Mouse (Mus musculus) adrenal gland, adult 10 weeks (tissue): ENCODE measurements around the gene Angel2. TPM values are rescaled to one million over a fixed set of nuclear protein-coding genes. Genes with fewer than 3 reads are reported as not detected.

Experiments
- polyA plus RNA-seq: library from polyadenylated mRNA; stranded (reverse); fragments of 350-450 nt; fragmentation: Illumina TruSeq; extraction: RNeasy Lipid Tissue Mini Kit (QIAGEN cat#74804); gene quantifications from one replicate; pipeline ENCODE4 v1.2.3, GENCODE M21; 2014; ENCODE audit warnings: low read depth, low replicate concordance

Gene Angel2
- polyA plus RNA-seq, result 52.3 TPM

DNA sequence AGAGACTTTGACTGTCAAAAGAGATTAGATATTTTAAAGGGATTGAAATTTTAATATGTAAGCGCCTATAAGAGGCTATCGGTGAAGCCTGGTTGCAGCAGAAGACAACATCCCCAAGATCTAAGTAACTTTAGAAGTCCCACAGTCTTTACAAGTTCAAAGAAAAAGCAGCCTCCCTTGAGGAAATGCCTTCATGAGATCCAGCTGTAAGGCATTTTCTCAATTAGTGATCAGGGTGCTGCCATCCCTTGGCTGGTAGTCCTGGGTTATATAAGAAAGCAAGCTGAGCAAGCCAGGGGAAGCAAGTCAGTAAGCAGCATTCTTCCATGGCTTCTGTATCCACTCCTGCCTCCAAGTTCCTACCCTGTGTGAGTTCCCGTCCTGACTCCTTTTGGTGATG, at the start of gene Angel2:
Angel2 (plus strand) TSS at position 301 of the 400 bp plus-strand sequence.

DNA sequence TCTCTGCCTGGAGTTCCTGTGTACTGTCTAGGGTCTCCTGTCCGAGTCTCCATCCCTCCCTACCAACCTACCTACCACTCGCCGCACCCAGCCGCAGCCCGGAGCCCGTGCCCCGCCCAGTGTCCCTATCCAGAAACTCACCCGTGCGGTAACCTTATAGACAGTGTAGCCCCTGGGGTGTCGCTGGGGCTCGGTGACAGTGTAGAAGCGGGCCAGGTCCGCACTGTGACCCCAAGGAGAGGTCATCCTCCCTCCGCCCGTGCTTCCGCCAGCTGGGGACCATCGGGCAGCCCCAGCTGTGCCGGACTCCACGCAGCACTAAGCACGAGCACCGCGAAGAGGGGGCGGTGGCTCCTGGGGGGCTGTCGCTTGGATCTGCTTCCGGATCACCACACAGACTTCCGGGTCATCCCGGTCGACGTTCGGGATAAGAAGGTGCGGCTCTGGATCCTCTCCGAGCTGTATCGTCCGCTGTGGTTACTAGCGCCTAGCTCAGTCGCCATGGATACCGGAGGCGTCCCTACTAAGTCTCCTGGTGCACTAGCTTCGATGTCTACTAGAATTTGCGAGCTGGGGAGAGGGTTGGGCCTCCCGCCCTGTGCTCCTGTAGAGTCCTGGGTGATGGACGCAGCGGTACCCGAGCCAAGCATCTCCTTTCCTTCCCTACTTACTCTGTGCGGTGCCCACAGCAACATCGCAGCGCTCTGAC, 13.3 kb upstream of the Angel2 start, which contains the start of gene Rps6kc1:
Rps6kc1 (minus strand) TSS at position 356 of the 709 bp plus-strand sequence.

DNA sequence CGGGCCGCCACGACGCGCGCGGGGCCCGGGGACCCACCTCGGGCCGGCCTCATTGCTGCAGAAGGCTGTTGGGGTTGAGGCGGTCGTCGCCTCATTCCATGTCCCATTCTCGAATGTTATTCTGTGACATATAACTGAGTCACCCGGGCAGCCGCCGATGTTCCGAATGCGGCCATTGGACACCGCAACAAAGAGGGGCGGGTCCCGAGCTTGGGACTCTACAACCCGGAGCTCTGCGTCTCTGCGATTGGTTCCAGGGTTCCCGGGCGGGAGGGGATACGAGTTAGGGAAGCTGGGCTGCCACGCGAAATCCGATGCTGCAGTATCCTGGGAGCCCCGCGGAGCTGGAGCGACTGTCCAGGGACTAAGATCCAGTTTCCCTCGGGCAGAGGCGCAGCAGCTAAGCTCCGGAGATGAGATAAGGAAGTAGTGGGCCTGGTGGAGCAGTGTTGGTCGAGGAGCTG, 54.2 kb downstream of the Angel2 start, which contains the start of gene Vash2:
Vash2 (minus strand) TSS at position 197 of the 464 bp plus-strand sequence.

Other genes with a start within 250 kb of the Angel2 start
- gene Rps6kc1, start 13.3 kb upstream of the Angel2 start, polyA plus RNA-seq, result 4.7 TPM
- 0.17 TPM for gene Vash2, start 54.2 kb downstream of the Angel2 start, polyA plus RNA-seq
- gene Flvcr1, start 101.0 kb downstream of the Angel2 start, polyA plus RNA-seq, result 30.5 TPM
- not detected for gene Spata45, start 111.5 kb downstream of the Angel2 start, polyA plus RNA-seq
- 13.0 TPM for gene Tatdn3, start 137.8 kb downstream of the Angel2 start, polyA plus RNA-seq
- gene Nsl1, start 137.9 kb downstream of the Angel2 start, polyA plus RNA-seq, result 0.82 TPM
- gene Batf3, start 172.7 kb downstream of the Angel2 start, polyA plus RNA-seq, result not detected
- gene Fam71a, start 239.7 kb downstream of the Angel2 start, polyA plus RNA-seq, result not detected